Mouse (Mus musculus) midbrain, embryonic 12.5 days (tissue): ENCODE measurements at regions not wholly inside any gene's neighbourhood (a gene's known extent, or its start where the extent isn't known, plus 50 kb on each side); places are given as distances from the start of the nearest gene placed in this dataset.

Experiments
- ATAC-seq: fragments of 200-750 bp; cut with Nextera tagmentation; 2 replicates; pipeline ENCODE4 v1.8.0; 2017; ENCODE audit warnings: low read depth, moderate TSS enrichment, moderate library complexity; ENCODE audit not compliant: low FRiP score
- H3K27ac ChIP-seq: fragments of 300-500 bp; sonication (generic); replicated peaks from 2 replicates; pipeline ENCODE4 v1.5.1; 2016; ENCODE audit warnings: mild to moderate bottlenecking
- H3K27me3 ChIP-seq: fragments of 300-500 bp; sonication (generic); 2 replicates; pipeline ENCODE4 v1.6.1; 2016; ENCODE audit warnings: mild to moderate bottlenecking
- H3K36me3 ChIP-seq: fragments of 300-500 bp; sonication (generic); 2 replicates; pipeline ENCODE4 v1.6.1; 2016
- H3K4me1 ChIP-seq: fragments of 300-500 bp; sonication (generic); 2 replicates; pipeline ENCODE4 v1.6.1; 2016
- H3K4me2 ChIP-seq: fragments of 300-500 bp; sonication (generic); replicated peaks from 2 replicates; pipeline ENCODE4 v1.6.1; 2016; ENCODE audit warnings: mild to moderate bottlenecking, moderate library complexity
- H3K4me3 ChIP-seq: fragments of 300-500 bp; sonication (generic); 2 replicates; pipeline ENCODE4 v1.5.1; 2016; ENCODE audit warnings: mild to moderate bottlenecking
- H3K9ac ChIP-seq: fragments of 300-500 bp; sonication (generic); replicated peaks from 2 replicates; pipeline ENCODE4 v1.6.1; 2016; ENCODE audit warnings: mild to moderate bottlenecking, moderate library complexity
- H3K9me3 ChIP-seq: fragments of 300-500 bp; sonication (generic); 2 replicates; pipeline ENCODE4 v1.6.1; 2016; ENCODE audit warnings: mild to moderate bottlenecking
- WGBS: fragments of 180-500 bp; shearing (Covaris S2); methylation state at CpG from one replicate; pipeline ENCODE4 v1.1.7; 2016; 5-methylcytosine and 5-hydroxymethylcytosine counted together

- Histone ChIP-seq H3K27me3 (no peaks in the 10 kb centered on the region), H3K9ac (no peak overlapping the region), H3K4me2 (no peak overlapping the region), H3K4me1 (no peaks in the 10 kb centered on the region), H3K4me3 (no peak overlapping the region), H3K9me3 (no peaks in the 10 kb centered on the region), H3K36me3 (no peaks in the 10 kb centered on the region), H3K27ac (no peak overlapping the region)
- 76% methylated on average over 3 of the region's 3 CpGs for WGBS
- ATAC-seq, result no peak
Measured at GRCm38 (mm10) chr9:79301580-79301979, 417.1 kb downstream of the Col12a1 start.

GRCm38 (mm10) chr9:79310591-79310990 lies 408.0 kb downstream of the Col12a1 start:
- Histone ChIP-seq H3K27ac (no peak overlapping the region), H3K9ac (no peak overlapping the region), H3K4me2 (no peak overlapping the region), H3K4me1 (no peaks in the 10 kb centered on the region), H3K27me3 (no peaks in the 10 kb centered on the region), H3K4me3 (no peak overlapping the region), H3K9me3 (no peaks in the 10 kb centered on the region), H3K36me3 (no peaks in the 10 kb centered on the region)
- 81% methylated on average over 3 of the region's 3 CpGs for WGBS
- ATAC-seq, result no peak

GRCm38 (mm10) chr9:79317411-79317810 lies 401.2 kb downstream of the Col12a1 start:
- H3K9me3 ChIP-seq, result no peaks in the 10 kb centered on the region
- H3K4me2 ChIP-seq, result no peak overlapping the region
- H3K4me1 ChIP-seq, result no peaks in the 10 kb centered on the region; the same call in 1 of the 2 replicates
- no peak overlapping the region for H3K27ac ChIP-seq
- H3K4me3 ChIP-seq, result no peak overlapping the region
- H3K9ac ChIP-seq, result no peak overlapping the region
- no peak for ATAC-seq
- H3K36me3 ChIP-seq, result no peaks in the 10 kb centered on the region
- H3K27me3 ChIP-seq, result no peaks in the 10 kb centered on the region

GRCm38 (mm10) chr9:79346371-79347096 lies 372.1 kb downstream of the Col12a1 start:
- WGBS, result 92% methylated on average over 15 of the region's 15 CpGs
- Histone ChIP-seq H3K4me3 (no peak overlapping the region), H3K36me3 (no peaks in the 10 kb centered on the region), H3K9ac (no peak overlapping the region), H3K4me2 (no peak overlapping the region), H3K27me3 (no peaks in the 10 kb centered on the region), H3K27ac (no peak overlapping the region), H3K4me1 (no peaks in the 10 kb centered on the region), H3K9me3 (no peaks in the 10 kb centered on the region)
- no peak for ATAC-seq

- WGBS, result 92% methylated on average over 2 of the region's 2 CpGs
- H3K27ac ChIP-seq, result no peak overlapping the region
Measured at GRCm38 (mm10) chr9:79392020-79392419, 326.6 kb downstream of the Col12a1 start.

GRCm38 (mm10) chr9:79414989-79415388 lies 303.6 kb downstream of the Col12a1 start:
- Histone ChIP-seq H3K4me2 (no peak overlapping the region), H3K36me3 (no peaks in the 10 kb centered on the region), H3K4me3 (no peak overlapping the region), H3K27me3 (no peaks in the 10 kb centered on the region), H3K9me3 (no peaks in the 10 kb centered on the region), H3K9ac (no peak overlapping the region), H3K27ac (no peak overlapping the region), H3K4me1 (no peaks in the 10 kb centered on the region)
- no peak for ATAC-seq

More at GRCm38 (mm10) chr9:79392020-79392419, 326.6 kb downstream of the Col12a1 start:
- H3K9me3 ChIP-seq, result no peaks in the 10 kb centered on the region
- no peaks in the 10 kb centered on the region for H3K36me3 ChIP-seq
- no peak overlapping the region for H3K9ac ChIP-seq
- no peaks in the 10 kb centered on the region for H3K27me3 ChIP-seq
- H3K4me2 ChIP-seq, result no peak overlapping the region
- H3K4me3 ChIP-seq, result no peak overlapping the region
- H3K4me1 ChIP-seq, result no peaks in the 10 kb centered on the region
- no peak for ATAC-seq

GRCm38 (mm10) chr9:79430417-79430816 lies 288.2 kb downstream of the Col12a1 start:
- 81% methylated on average over 1 of the region's 1 CpGs for WGBS
- no peaks in the 10 kb centered on the region for H3K9me3 ChIP-seq
- H3K9ac ChIP-seq, result no peak overlapping the region
- H3K36me3 ChIP-seq, result no peaks in the 10 kb centered on the region
- ATAC-seq, result no peak
- no peak overlapping the region for H3K4me3 ChIP-seq
- H3K27me3 ChIP-seq, result no peaks in the 10 kb centered on the region
- no peak overlapping the region for H3K4me2 ChIP-seq
- H3K27ac ChIP-seq, result no peak overlapping the region
- H3K4me1 ChIP-seq, result no peaks in the 10 kb centered on the region

GRCm38 (mm10) chr9:79437636-79438035 lies 281.0 kb downstream of the Col12a1 start:
- no peak overlapping the region for H3K4me2 ChIP-seq
- ATAC-seq, result no peak
- no peaks in the 10 kb centered on the region for H3K27me3 ChIP-seq
- WGBS, result 94% methylated on average over 3 of the region's 3 CpGs
- no peak overlapping the region for H3K27ac ChIP-seq
- H3K9ac ChIP-seq, result no peak overlapping the region
- no peaks in the 10 kb centered on the region for H3K36me3 ChIP-seq
- H3K9me3 ChIP-seq, result no peaks in the 10 kb centered on the region
- no peak overlapping the region for H3K4me3 ChIP-seq
- no peaks in the 10 kb centered on the region for H3K4me1 ChIP-seq

GRCm38 (mm10) chr9:79439233-79439960 lies 279.2 kb downstream of the Col12a1 start:
- Histone ChIP-seq H3K9me3 (no peaks in the 10 kb centered on the region), H3K4me3 (no peak overlapping the region), H3K4me1 (no peaks in the 10 kb centered on the region), H3K4me2 (no peak overlapping the region), H3K27me3 (no peaks in the 10 kb centered on the region), H3K27ac (no peak overlapping the region), H3K36me3 (no peaks in the 10 kb centered on the region), H3K9ac (no peak overlapping the region)
- 61% methylated on average over 11 of the region's 11 CpGs for WGBS
- no peak for ATAC-seq

GRCm38 (mm10) chr9:79455226-79455625 lies 263.4 kb downstream of the Col12a1 start:
- Histone ChIP-seq H3K27ac (no peak overlapping the region), H3K4me2 (no peak overlapping the region), H3K36me3 (no peaks in the 10 kb centered on the region), H3K4me1 (no peaks in the 10 kb centered on the region), H3K4me3 (no peak overlapping the region), H3K9ac (no peak overlapping the region), H3K9me3 (no peaks in the 10 kb centered on the region), H3K27me3 (no peaks in the 10 kb centered on the region)
- no peak for ATAC-seq
- 31% methylated on average over 3 of the region's 3 CpGs for WGBS

- no peak overlapping the region for H3K9ac ChIP-seq
- H3K36me3 ChIP-seq, result no peaks in the 10 kb centered on the region
- no peak overlapping the region for H3K4me2 ChIP-seq
- ATAC-seq, result no peak
- no peaks in the 10 kb centered on the region for H3K4me1 ChIP-seq
- H3K27me3 ChIP-seq, result no peaks in the 10 kb centered on the region
- no peak overlapping the region for H3K27ac ChIP-seq
- no peak overlapping the region for H3K4me3 ChIP-seq
- no peaks in the 10 kb centered on the region for H3K9me3 ChIP-seq
- WGBS, result 26% methylated on average over 1 of the region's 1 CpGs
Measured at GRCm38 (mm10) chr9:79479118-79479517, 239.5 kb downstream of the Col12a1 start.

- Histone ChIP-seq H3K27ac (no peak overlapping the region), H3K4me1 (no peaks in the 10 kb centered on the region), H3K9ac (no peak overlapping the region), H3K27me3 (no peaks in the 10 kb centered on the region), H3K9me3 (no peaks in the 10 kb centered on the region), H3K4me2 (no peak overlapping the region), H3K4me3 (no peak overlapping the region), H3K36me3 (no peaks in the 10 kb centered on the region)
- WGBS, result 67% methylated on average over 2 of the region's 2 CpGs
- no peak for ATAC-seq
Measured at GRCm38 (mm10) chr9:79500253-79500652, 218.4 kb downstream of the Col12a1 start.
